8 mouse cellular contexts compared by ENCODE assay signal in genomic region chr4:136468553-136469327, GRCm38 (mm10). TPM values are rescaled to one million over a fixed set of nuclear protein-coding genes. Genes with fewer than 3 reads are reported as not detected.
DNase-seq lines count a peak whose midpoint lies in the region; ATAC-seq and TF ChIP-seq lines count a peak whose summit lies in the region.

No protein-coding gene starts in this region.

- TF ChIP-seq CTCF in MEL (IDR thresholded peaks at IDR 0.05 in 2 of 3, conservative IDR thresholded peaks at IDR 0.05 in 1 of 3; ENCODE audit: control insufficient read depth in 1 of 3, insufficient read depth in 1 of 3, low read depth in 2 of 3, low read length in 3 of 3, poor library complexity in 1 of 3, severe bottlenecking in 1 of 3), result no peak

- H3K79me2 ChIP-seq in MEL (ENCODE audit: control insufficient read depth, insufficient read depth, low read length, poor library complexity), result peaks cover 15% of the 10 kb centered on the region

- no peaks in the 10 kb centered on the region for H3K27me3 ChIP-seq in MEL (ENCODE audit: control insufficient read depth in 1 of 2, insufficient read depth in 2 of 2, low read length in 2 of 2)
- H3K27me3 ChIP-seq in embryonic facial prominence, embryonic 12.5 days, result peaks cover 6% of the 10 kb centered on the region
- H3K27me3 ChIP-seq in hindbrain, embryonic 11.5 days (ENCODE audit: control insufficient read depth, insufficient read depth, low read length), result no peaks in the 10 kb centered on the region
- H3K27me3 ChIP-seq in limb, embryonic 15.5 days, result no peaks in the 10 kb centered on the region

- H3K9me3 ChIP-seq in MEL (replicated peaks; ENCODE audit: insufficient read depth, low read length), result no peaks in the 10 kb centered on the region
- no peaks in the 10 kb centered on the region for H3K9me3 ChIP-seq in embryonic facial prominence, embryonic 12.5 days
- no peaks in the 10 kb centered on the region for H3K9me3 ChIP-seq in hindbrain, embryonic 11.5 days (ENCODE audit: control insufficient read depth, low read length)
- H3K9me3 ChIP-seq in limb, embryonic 15.5 days, result no peaks in the 10 kb centered on the region

- WGBS in embryonic facial prominence, embryonic 12.5 days, result 79% methylated on average over 14 of the region's 14 CpGs
- 76% methylated on average over 14 of the region's 14 CpGs for WGBS in hindbrain, embryonic 11.5 days
- 74% methylated on average over 14 of the region's 14 CpGs for WGBS in limb, embryonic 15.5 days

- ATAC-seq in embryonic facial prominence, embryonic 12.5 days (ENCODE audit: insufficient number of reproducible peaks, insufficient read depth, low FRiP score, low TSS enrichment), result no peak
- ATAC-seq in hindbrain, embryonic 11.5 days (ENCODE audit: low FRiP score), result peak; percentile 26; the same call in 1 of the 2 replicates
- no peak; the same call in 1 of the 2 replicates for ATAC-seq in limb, embryonic 15.5 days (ENCODE audit: insufficient number of reproducible peaks, low FRiP score, low TSS enrichment, low read depth)

- peak overlapping the region; percentile 74 to 82 for H3K4me3 ChIP-seq in MEL (ENCODE audit: control insufficient read depth in 1 of 2, insufficient read depth in 1 of 2, low read depth in 2 of 2, low read length in 2 of 2)
- H3K4me3 ChIP-seq in embryonic facial prominence, embryonic 12.5 days, result peak overlapping the region; percentile 93; the same call in 1 of the 2 replicates
- H3K4me3 ChIP-seq in hindbrain, embryonic 11.5 days (ENCODE audit: low read depth, low read length), result peak overlapping the region; percentile 96; the same call in 1 of the 2 replicates
- H3K4me3 ChIP-seq in limb, embryonic 15.5 days, result peak overlapping the region; percentile 88; the same call in 1 of the 2 replicates

- peaks cover 0 to 20% of the 10 kb centered on the region in 2 experiments; a peak in 2 of 4 replicates for H3K36me3 ChIP-seq in MEL (ENCODE audit: control insufficient read depth in 1 of 2, insufficient read depth in 2 of 2, low read length in 2 of 2)
- H3K36me3 ChIP-seq in embryonic facial prominence, embryonic 12.5 days, result no peaks in the 10 kb centered on the region
- no peaks in the 10 kb centered on the region for H3K36me3 ChIP-seq in hindbrain, embryonic 11.5 days (ENCODE audit: control insufficient read depth, insufficient read depth, low read length)
- H3K36me3 ChIP-seq in limb, embryonic 15.5 days, result no peaks in the 10 kb centered on the region

- DNase-seq in gastrocnemius, adult 18-20 months (ENCODE audit: low spot score), result peak; percentile 9
- no peak for DNase-seq in gastrocnemius, postnatal 4 days (ENCODE audit: low spot score in 2 of 2)
- DNase-seq in MEL (ENCODE audit: low read depth, low spot score), result peak; percentile 59
- DNase-seq in hindbrain, embryonic 11.5 days (ENCODE audit: low spot score), result no peak
- DNase-seq in right cerebral cortex, postnatal 10 days (ENCODE audit: low spot score in 2 of 2), result peak; percentile 69 to 83
- DNase-seq in embryo, embryonic 11 days, result no peak

- H3K4me2 ChIP-seq in embryonic facial prominence, embryonic 12.5 days (replicated peaks), result peak overlapping the region; percentile 68; the same call in 1 of the 2 replicates
- H3K4me2 ChIP-seq in hindbrain, embryonic 11.5 days (replicated peaks; ENCODE audit: low read depth, low read length), result no peak overlapping the region
- H3K4me2 ChIP-seq in limb, embryonic 15.5 days, result peak overlapping the region; percentile 59; the same call in 1 of the 2 replicates

- no peak overlapping the region for H3K27ac ChIP-seq in MEL (ENCODE audit: control insufficient read depth, low read depth, low read length)
- H3K27ac ChIP-seq in embryonic facial prominence, embryonic 12.5 days, result peak overlapping the region; percentile 95; the same call in 1 of the 2 replicates
- H3K27ac ChIP-seq in hindbrain, embryonic 11.5 days (ENCODE audit: low read depth, low read length), result no peak overlapping the region
- no peak overlapping the region for H3K27ac ChIP-seq in limb, embryonic 15.5 days

- no peak for TF ChIP-seq POLR2A in MEL (IDR thresholded peaks at IDR 0.05; ENCODE audit: control insufficient read depth in 1 of 2, insufficient read depth in 1 of 2, low read depth in 1 of 2, low read length in 2 of 2, poor library complexity in 1 of 2)

- H3K4me1 ChIP-seq in MEL (ENCODE audit: control insufficient read depth in 1 of 2, insufficient read depth in 2 of 2, low read length in 2 of 2), result peaks cover 9 to 18% of the 10 kb centered on the region in 2 experiments
- peaks cover 20% of the 10 kb centered on the region for H3K4me1 ChIP-seq in embryonic facial prominence, embryonic 12.5 days
- 0 out of 2 replicates have a peak, but pooled peaks cover 2% of the 10 kb centered on the region for H3K4me1 ChIP-seq in hindbrain, embryonic 11.5 days (replicated peaks; ENCODE audit: control insufficient read depth, insufficient read depth, low read length)
- H3K4me1 ChIP-seq in limb, embryonic 15.5 days, result peaks cover 41% of the 10 kb centered on the region

- no peak for TF ChIP-seq RAD21 in MEL (IDR thresholded peaks at IDR 0.05; ENCODE audit: low read depth, low read length)

- peak overlapping the region; percentile 57 for H3K9ac ChIP-seq in MEL (ENCODE audit: control insufficient read depth, low read depth, low read length, poor library complexity, severe bottlenecking)
- no peak overlapping the region for H3K9ac ChIP-seq in embryonic facial prominence, embryonic 12.5 days
- H3K9ac ChIP-seq in hindbrain, embryonic 11.5 days (ENCODE audit: low read depth, low read length), result no peak overlapping the region
- H3K9ac ChIP-seq in limb, embryonic 15.5 days, result no peak overlapping the region

- no peak for TF ChIP-seq EP300 in MEL (IDR thresholded peaks at IDR 0.05; ENCODE audit: low read depth in 1 of 2, low read length in 2 of 2)

TF ChIP-seq in MEL, 35 proteins besides CTCF, POLR2A, EP300 and RAD21:
- TF ChIP-seq RCOR1 (IDR thresholded peaks at IDR 0.05; ENCODE audit: low read depth, low read length) (no peak), TAL1 (IDR thresholded peaks at IDR 0.05; ENCODE audit: low read length) (peak; percentile 28; the same call in 1 of the 2 replicates)

RNA-seq across cellular contexts. Expression of gene Luzp1, which starts 0.8 kb away (rescaled TPM):
- 10 to 100 TPM; 10.1 to 18.3 TPM for total RNA-seq in gastrocnemius, adult 18-20 months (2021)
- 10 to 100 TPM; 32.6 to 36.2 TPM for total RNA-seq in gastrocnemius, postnatal 4 days (2021)
- total RNA-seq in MEL (2012; rRNA removed), result 7.3 and 7.5 TPM in 2 replicates
- polyA plus RNA-seq in MEL (2012; ENCODE audit: insufficient read depth in 1 of 2, insufficient read length in 2 of 2, low read depth in 1 of 2, low replicate concordance in 2 of 2, missing spikeins in 1 of 2), result 10 to 100 TPM in 1 of 2 experiments, not detected in 1; 13.4 TPM
- 124 and 127 TPM in 2 replicates for polyA plus RNA-seq in embryonic facial prominence, embryonic 12.5 days (2016; fragmentation: Nextera tagmentation; extraction: Ambion mirVana)
- 96.6 and 130 TPM in 2 replicates for polyA plus RNA-seq in hindbrain, embryonic 11.5 days (2014; fragmentation: Nextera tagmentation; extraction: Ambion mirVana)
- 128 and 132 TPM in 2 replicates for polyA plus RNA-seq in limb, embryonic 15.5 days (2015; fragmentation: Nextera tagmentation; extraction: Ambion mirVana)

RNA-seq across cellular contexts. Expression of gene 6030445D17Rik, which starts 6.7 kb away (rescaled TPM):
- under 1 TPM in 1 of 2 experiments, not detected in 1; 0.12 TPM for total RNA-seq in gastrocnemius, adult 18-20 months (2021)
- total RNA-seq in gastrocnemius, postnatal 4 days (2021), result under 1 TPM; 0.76 to 0.91 TPM
- 0.26 and 0.46 TPM in 2 replicates for total RNA-seq in MEL (2012; rRNA removed)
- under 1 TPM in 1 of 2 experiments, not detected in 1; 0.77 TPM for polyA plus RNA-seq in MEL (2012; ENCODE audit: insufficient read depth in 1 of 2, insufficient read length in 2 of 2, low read depth in 1 of 2, low replicate concordance in 2 of 2, missing spikeins in 1 of 2)
- polyA plus RNA-seq in embryonic facial prominence, embryonic 12.5 days (2016; fragmentation: Nextera tagmentation; extraction: Ambion mirVana), result 0.09 and 0.34 TPM in 2 replicates
- not detected in 2 replicates for polyA plus RNA-seq in hindbrain, embryonic 11.5 days (2014; fragmentation: Nextera tagmentation; extraction: Ambion mirVana)
- 0.32 and 0.46 TPM in 2 replicates for polyA plus RNA-seq in limb, embryonic 15.5 days (2015; fragmentation: Nextera tagmentation; extraction: Ambion mirVana)

RNA-seq across cellular contexts. Expression of gene Htr1d, which starts 45.4 kb away (rescaled TPM):
- not detected for total RNA-seq in gastrocnemius, adult 18-20 months (2021)
- total RNA-seq in gastrocnemius, postnatal 4 days (2021), result not detected
- not detected in 2 replicates for total RNA-seq in MEL (2012; rRNA removed)
- not detected for polyA plus RNA-seq in MEL (2012; ENCODE audit: insufficient read depth in 1 of 2, insufficient read length in 2 of 2, low read depth in 1 of 2, low replicate concordance in 2 of 2, missing spikeins in 1 of 2)
- polyA plus RNA-seq in embryonic facial prominence, embryonic 12.5 days (2016; fragmentation: Nextera tagmentation; extraction: Ambion mirVana), result 0.36 and 0.75 TPM in 2 replicates
- polyA plus RNA-seq in hindbrain, embryonic 11.5 days (2014; fragmentation: Nextera tagmentation; extraction: Ambion mirVana), result 0.28 and 0.52 TPM in 2 replicates
- 1.2 and 1.4 TPM in 2 replicates for polyA plus RNA-seq in limb, embryonic 15.5 days (2015; fragmentation: Nextera tagmentation; extraction: Ambion mirVana)

Comparison
In these comparisons a context has a peak if more than half of its experiments do, and no peak if none do; other contexts are left out.
1. DNase-seq: peak in gastrocnemius, adult 18-20 months (single experiment), MEL (single experiment) and right cerebral cortex, postnatal 10 days (2 of 2); none in gastrocnemius, postnatal 4 days (0 of 2), hindbrain, embryonic 11.5 days (single experiment) and embryo, embryonic 11 days (single experiment).
2. Peak in every context shown above with its lines, with median percentiles within 50 percentile points of each other: H3K4me3 ChIP-seq.